Mouse (Mus musculus) small intestine, adult 2 months (tissue): Measurements from ENCODE around the gene Myl4.

Source experiments
- CTCF ChIP-seq: fragments of 200-500 bp; IDR thresholded peaks from 2 replicates; pipeline ENCODE4 v1.5.1; 2012; ENCODE audit warnings: low read depth, mild to moderate bottlenecking, control low read depth, inconsistent platforms, low read length, moderate library complexity, mixed read lengths; ENCODE audit not compliant: insufficient replicate concordance, insufficient read length; ENCODE audit errors: extremely low read depth
- POLR2A ChIP-seq: fragments of 200-500 bp; IDR thresholded peaks from 2 replicates; pipeline ENCODE4 v1.6.1; 2012; ENCODE audit warnings: low read depth, mild to moderate bottlenecking, control low read depth, inconsistent platforms, low read length, moderate library complexity

DNA sequence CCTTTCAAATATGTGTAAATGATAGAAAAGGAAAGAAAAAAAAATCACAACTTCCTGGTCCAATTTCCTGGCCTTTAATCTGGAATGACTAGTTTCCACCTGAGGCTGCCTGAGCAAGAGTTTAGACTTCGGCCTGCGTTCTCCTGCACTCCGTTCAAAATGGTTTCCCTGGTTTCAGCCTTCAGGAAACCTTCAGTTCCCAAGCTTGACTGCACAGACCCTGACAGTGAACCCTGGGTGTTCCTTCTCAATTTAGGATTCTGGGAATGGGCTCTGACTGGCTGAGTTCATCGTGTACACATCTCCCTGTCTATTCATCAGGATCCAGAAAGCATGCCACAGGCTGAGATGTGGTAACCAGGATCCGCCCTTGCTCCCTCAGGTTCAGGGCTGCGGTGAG is 53.7 kb downstream of the Myl4 start:
- TF ChIP-seq CTCF (no peak), POLR2A (no peak)
